Mouse (Mus musculus) retina, postnatal 7 days (tissue): Measurements from ENCODE around the gene Gm20388.

Source experiments
- DNase-seq: peaks from one replicate; pipeline ENCODE4 v3.0.0-alpha.2; 2012; ENCODE audit warnings: low read depth, low spot score

Gm20388 gene

DNA sequence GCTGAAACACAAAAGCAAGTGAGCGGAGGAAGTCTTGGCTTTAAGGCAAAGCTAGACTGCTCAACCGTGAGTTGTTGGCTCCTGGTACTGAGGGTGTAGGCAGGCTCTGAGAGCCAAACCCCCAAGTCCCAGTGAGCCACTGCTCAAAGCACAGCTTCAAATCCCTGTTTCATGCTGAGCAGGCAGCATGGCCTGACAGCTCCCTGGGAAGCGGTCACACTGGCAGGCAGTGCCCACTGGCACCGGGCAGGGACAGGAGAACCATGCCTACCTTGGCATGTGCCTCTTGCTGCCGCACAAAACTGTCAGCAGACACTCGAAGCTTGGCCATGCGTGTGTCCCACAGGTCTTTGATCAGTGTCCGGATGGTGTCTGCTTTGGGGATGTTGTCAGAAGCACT, 671.2 kb downstream of the Gm20388 start:
- no peak for DNase-seq

DNA sequence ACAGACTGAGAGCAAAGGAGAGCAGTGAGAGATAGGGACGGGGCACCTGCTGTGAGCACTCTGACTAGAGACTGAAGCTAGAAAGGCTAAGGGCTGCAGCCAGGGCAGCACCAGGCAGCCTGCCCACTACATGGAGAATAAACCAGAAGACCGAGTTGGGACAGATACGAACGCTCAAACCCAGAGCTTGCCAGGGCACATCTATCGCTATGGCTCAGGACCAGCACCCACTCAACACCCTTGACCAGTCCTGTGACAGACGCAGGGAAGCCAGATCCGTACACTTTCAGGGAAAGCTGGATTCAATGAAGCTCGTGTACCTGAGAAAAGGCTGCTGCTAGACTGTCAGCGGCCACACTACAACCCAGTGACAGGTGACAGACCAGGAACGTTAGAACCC, 674.9 kb downstream of the Gm20388 start:
- no peak for DNase-seq

DNA sequence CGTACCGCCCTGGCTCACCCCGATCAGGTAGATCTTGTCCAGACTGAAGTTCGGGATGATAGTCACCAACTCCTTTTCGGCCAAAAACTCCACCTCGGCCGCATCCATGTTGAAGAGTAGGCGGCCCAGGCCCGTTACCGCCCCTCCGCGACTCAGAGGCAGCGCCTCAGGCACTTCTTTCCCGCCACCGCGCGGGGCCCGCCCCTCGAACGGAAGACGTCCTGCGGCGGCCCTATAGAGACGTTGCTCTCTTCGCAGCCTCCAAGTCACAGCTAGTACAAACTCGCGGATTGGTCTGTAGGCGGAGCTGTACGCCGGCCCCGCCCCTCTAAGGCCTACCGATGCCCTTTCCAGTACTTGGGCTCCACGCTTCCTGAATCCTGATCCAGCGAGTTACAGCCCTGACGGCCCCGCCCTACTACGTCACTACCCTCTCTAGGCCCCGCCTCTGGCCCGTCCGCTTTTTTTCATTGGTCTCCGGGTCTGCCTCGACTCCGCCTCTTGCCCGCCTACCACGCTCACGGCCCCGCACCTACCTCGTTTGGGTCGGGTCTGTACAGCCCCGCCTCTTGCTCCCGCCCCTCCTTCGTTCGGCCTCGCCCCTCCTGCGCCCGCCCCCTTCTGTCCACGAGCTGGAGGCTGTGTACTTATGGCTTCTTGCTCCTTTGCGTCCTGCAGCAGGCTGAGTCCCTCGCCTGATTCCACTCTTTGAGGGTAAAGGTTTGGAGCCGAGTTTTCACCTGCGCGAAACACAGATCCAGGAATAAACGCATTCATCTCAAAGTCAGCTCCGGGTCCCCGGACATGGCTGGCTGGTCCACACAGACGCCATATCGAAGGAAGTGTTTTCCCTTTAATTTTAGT, 678.5 kb downstream of the Gm20388 start, which contains the start of gene Gins2:
Gene Gins2, minus strand, starts transcription at position 397 of the 864 bp plus-strand sequence.
- DNase-seq = peak; percentile 97

DNA sequence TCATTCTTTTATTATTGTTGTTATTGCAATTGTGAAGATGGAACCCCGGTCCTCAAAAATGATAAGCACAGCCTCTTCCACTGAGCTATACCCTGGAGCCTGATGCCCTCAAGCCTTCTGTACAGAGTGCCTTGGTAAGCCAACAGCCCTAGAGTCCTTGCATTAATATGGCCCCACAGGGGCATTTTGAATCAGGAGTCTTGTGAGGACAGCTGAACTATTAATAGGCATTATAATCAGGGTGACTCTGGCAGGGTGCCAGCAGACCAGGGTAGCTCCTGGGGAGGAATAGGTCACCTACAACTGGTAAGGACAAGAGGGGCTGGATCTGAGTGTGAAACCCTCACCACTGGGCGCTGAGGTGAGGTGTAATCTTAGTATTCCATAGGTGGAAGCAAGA, 679.3 kb downstream of the Gm20388 start:
- DNase-seq = no peak

DNA sequence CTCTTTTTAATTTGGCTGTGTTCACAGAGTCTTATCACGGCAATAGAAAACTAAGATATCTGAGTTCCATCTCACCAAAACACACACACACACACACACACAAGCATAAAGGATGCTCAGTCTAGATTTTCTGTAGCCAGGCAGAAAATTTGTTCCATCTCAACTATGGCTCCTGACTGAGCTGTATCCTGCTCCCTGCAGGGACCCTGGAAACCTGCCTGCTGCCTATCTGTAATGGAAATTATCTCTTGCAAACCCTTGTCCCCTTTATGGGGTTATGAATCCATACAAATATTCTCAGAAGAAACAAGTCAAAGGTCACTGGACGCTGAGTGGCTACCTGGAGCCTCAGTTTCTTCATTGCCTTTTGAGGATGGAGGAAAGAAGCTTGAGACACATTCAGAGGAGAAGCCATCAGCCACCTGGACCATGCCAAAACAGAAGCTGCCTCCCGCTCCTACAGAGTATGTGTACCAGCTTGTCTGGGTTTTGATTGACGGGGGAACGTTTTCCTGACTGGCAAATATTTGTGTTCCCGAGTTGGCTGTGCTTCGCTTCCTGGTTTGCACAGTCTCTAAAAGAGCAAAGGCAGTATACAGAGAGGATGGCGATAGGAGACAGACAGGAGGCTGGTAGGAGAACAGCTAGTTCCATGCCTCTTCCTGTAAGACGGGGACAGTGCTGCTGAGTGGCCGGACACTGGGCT, 681.1 kb downstream of the Gm20388 start:
- no peak for DNase-seq

DNA sequence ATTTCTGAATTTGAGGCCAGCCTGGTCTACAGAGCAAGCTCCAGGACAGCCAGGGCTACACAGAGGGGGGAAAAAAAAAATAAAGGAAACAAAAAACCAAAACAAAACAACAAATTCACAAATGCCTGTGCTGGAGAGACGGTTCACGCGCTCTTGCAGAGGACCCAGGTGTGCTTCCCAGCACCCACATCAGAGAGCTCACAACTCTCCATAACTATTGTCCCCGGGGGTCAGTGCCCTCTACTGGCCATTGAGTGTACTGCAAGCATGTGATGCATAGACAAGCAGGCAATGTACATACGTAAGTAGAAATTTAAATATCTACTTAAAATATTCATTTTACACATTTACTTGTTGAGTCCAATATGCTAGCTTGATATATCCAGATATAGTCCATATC, 683.9 kb downstream of the Gm20388 start:
- no peak for DNase-seq

DNA sequence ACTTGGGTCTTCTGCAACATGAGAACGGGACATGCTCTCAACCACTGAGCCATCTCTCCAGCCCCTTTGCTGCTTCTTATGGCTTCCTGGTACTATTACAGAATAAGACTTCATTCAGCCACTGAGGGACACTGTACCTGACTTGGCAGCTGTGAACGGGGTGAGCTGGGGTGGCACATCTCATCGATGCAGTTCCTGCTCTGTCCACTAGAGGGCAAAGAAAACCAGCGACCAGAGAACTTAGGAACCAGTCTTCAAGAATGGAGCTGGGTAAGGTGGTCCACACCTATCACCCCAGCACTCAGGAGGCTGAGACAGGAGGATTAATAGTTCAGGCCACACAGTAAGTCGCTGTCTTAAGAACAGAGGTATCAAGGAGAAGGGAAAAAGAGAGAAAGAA, 685.3 kb downstream of the Gm20388 start:
- DNase-seq = peak; percentile 72

DNA sequence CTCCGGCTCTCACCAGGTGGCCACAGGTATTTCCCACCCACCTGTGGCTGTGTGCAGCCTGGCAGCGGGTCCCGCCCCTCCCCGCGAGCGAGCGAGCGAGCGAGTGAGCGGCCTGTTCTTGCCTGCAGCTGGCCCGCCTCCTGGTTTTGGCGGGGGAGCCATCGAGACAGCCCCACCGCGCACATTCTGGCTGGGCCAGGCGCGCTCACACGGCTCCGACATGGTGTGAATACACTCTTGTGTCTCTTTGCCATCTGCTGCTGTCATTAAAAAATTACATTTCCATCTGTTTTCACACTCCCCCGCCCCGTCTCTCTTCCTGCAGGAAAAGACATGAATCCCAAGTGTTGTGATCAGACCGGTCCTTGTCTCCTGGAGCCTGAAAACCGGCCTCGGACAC, 687.9 kb downstream of the Gm20388 start:
- DNase-seq = no peak

DNA sequence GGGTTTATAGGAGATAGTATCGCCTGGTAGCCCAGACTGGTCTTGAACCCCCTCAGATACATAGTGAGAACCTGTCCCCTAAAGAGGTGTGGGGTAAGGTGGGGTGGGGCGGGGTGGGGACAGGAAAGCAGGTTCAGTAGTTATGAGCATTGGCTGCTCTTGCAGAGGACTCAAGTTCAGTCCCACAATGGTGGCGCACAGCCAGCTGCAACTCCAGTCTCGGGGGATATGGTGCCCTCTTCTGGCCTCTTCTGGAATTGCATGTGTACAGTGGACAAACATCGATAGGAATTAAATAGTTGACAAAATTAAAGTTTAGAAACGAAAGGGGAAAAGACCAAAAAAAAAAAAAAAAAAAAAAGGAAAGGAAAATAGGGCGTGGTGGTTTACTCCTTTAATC, 688.9 kb downstream of the Gm20388 start:
- no peak for DNase-seq

DNA sequence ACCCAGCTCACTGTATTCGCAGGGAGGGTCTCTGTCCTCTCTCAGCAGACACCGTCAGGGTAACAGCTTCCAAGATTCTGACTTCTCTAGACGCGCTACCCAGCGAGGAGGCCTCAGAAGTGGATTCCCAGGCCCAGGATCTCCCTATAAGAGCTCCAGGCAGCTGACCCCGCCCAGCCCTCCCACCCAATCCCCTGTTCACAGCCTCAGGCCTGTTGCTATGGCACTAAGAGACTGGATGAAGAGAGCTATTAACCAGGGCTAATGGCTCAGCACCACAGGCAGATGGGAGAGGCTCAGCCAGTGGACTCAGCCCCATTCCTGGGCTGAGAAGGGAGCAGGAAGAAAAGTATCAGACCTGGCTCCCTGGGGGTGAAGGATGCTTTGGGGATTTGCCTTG, 692.0 kb downstream of the Gm20388 start:
- no peak for DNase-seq

DNA sequence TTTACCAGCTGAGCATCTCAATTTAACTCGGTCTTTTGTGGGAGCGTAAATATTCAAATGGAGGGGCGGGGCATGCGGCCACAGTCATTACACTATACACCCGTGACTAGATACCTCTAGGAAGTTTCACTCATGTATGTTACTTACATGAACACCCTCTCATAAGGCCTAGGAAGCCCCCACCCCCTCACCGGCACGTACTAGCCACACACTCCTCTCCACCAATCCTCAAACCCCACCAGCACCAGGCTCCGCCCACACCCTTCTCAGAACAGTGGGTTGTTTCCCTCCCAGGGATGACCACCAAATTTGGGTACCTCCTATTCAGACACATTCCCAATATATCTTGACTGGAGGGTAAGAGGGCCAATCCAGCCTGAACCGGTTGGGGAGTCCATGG, 696.8 kb downstream of the Gm20388 start:
- no peak for DNase-seq

DNA sequence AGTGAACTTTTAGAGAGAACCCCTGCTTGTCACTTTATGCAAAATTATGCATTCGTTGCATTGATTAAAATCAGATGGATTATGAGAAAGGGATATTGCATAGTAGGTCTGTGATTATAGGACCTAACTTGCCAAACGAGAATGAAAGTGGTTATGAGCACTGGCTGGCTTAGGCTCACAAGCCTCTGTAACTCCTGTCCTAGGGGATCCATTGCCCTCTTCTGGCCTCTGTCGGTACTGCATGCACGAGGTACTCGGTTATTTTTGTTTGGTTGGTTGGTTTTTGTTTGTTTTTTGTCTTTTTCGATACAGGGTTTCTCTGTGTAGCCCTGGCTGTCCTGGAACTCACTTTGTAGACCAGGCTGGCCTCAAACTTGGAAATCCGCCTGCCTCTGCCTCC, 697.2 kb downstream of the Gm20388 start:
- no peak for DNase-seq

DNA sequence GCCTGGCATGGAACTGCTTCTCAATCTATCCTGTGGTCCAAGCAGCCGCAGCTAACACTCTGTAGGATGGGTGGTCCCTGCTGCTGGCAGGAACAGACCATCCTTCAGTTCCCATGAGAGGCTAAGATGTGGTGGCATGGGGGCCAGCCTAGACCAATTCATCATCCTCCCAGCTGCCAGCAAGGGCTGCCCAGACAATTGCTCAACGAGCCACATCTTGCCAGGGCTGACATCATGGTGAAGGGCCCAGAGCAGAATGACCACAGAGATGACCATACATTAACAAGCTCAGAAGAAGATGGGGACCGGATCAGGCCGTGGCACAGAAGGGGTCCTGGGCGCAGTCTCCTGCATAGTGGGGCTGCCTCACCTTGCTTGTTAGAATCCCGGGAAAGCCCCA, 700.2 kb downstream of the Gm20388 start:
- DNase-seq = no peak

DNA sequence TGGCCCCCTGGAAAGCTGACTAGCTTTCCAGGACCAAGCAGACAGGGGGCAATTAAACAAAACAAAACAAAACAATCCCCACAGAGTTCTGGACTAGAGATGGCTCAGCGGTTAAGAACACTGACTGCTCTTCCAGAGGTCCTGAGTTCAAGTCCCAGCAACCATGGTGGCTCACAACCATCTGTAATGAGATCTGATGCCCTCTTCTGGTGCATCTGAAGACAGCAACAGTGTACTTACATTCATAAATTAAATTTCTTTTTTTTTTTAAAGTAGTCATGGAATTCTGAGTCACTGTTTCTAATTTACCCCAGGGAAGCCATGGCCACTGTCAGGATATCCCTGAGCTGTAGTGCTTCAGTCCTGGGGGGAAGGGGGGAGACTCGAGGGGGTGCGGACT, 703.9 kb downstream of the Gm20388 start:
- no peak for DNase-seq

DNA sequence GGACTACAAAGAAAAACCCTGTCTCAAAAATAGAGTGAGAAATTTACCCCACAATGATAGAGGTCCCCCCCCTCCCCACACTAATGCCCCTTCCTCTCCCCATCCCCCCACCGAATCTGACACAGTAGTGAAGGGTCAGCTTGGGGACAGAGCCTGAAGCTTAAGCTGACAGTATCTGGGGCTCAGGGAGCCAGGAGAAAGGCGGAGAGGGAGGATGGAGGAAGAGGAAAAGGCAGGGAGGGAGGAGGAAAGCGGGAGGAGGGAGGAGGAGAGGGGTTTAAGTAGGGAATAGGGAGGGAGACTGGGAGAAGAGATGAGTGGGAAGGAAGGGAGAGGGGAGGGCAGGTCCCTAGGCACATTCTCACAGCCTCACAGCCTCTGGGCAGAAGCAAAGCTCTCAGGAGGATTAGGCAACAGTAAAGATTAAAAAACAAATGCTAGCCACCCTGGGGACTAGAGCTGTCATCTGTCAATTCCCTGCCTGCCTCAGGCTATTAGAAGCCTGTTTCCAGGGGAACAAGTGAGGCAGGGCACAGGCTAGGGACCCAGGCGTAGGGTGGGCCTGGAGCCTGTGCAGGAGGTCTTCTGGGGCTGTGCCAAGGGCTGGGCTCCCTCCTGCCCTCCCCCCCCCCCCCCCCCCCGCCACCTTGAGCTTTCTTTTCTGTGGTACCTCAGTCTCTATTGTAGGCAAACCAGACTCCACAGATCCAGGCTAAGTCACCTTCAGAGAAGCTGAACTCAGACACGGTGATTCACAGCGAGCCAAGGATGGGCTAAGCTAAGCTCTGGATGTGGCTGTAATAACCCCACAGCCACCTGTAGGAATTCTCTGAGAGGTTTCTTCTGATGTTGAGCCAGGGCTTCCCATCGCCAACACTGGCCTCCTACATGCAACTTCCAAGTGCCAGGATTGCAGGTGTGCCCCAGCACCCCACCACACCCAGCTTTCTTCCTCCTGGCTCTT, 706.3 kb downstream of the Gm20388 start:
- no peak for DNase-seq

DNA sequence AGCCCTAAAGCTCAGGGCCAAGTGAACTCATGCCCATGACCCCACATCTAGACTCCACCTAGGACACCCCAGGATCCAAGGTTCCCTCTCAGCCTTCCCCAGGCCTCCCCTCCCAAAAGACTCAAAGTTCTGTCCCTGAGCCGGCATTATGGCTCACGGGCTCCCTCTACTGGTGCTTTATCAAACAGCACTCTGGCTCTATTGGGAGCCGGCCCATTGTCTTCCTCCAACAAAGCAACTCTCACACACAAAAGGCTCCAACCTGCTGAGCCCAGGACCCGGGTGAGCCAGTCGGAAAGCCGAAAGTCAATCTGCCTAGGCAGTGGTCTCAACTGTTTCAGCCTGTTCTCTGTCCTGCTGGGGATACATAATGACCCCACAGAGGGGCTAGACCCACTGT, 707.5 kb downstream of the Gm20388 start:
- DNase-seq = no peak

DNA sequence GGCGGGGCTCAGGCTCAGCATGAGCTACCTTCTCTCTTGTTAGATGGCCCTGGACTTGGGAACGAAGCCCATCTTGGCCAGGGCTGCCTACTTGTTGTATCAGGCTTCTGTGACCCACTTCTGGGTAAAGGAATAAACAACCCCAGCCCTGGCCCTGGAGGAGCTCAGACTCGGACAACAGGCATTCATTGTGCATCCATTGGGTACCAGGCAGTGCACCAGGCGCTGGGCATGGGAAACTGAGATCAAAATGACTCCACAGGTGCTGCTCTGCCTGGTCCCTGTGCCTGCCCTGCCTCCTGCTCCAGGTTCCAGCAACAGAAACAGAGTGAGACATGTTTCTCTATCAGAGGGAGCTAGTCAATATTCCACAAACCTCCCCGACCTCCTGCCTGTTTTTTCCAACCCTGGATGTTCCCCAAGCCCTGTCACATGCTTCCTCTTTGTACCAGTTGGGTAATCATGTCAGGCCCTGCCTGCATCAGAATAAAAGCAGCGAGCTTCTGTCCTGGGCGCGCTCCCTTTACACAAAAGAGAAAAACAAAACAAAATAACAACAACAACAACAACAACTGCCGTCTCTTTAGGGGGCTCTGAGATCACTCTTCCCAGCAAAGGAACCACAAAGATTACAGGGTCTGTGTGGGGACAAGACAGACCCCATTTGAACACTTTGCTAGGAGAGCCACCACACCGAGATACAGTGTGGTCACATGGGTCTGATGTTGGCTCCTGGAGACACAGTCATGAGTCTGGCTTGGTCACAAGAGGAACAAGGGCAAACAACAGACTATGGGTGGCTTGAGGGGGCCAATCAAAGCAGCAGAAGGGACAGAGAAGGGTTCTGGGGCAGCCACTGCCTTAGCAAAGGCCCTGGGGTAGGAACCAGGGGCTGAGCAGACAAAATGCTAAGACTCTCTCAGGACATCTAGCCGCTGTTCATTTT, 708.9 kb downstream of the Gm20388 start:
- no peak for DNase-seq

DNA sequence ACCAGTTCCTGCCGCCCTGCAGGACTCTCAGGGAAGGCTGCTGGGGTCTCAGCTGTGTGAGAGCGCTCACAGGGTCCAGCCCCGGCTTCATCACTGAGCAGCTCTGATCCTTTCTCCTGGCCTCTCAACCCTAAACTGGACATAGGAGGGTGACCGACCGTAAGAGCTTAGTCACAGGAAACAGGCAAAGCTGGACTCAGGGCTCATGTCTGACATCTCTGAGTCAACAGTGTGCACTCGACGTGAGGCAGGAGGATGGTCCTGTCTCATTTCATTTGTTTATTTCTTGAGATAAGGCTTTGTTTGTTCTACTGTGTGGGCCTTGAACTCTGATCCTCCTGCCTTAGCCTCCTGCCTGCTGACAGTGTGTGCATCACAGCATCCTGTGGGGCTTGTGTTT, 709.8 kb downstream of the Gm20388 start:
- DNase-seq = no peak

DNA sequence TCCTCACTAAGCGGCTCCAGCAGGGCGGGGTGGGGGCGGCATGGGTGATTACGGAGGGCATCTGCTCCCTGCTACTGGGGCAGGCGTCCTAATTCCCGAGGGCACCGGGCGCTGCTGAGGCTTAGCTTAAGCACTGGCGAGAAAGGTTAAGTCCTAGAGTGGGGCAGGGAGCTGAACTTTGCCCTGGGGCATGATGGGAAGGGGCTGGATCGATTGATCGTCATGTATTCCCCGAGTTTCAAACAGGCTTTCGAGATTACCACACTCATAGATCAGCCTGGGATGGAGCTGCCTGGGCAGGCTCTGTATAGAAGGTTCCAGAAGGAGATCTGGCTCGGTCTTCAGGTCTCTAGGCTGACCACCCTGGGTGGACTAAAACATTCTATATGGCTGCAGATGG, 711.5 kb downstream of the Gm20388 start:
- no peak for DNase-seq

DNA sequence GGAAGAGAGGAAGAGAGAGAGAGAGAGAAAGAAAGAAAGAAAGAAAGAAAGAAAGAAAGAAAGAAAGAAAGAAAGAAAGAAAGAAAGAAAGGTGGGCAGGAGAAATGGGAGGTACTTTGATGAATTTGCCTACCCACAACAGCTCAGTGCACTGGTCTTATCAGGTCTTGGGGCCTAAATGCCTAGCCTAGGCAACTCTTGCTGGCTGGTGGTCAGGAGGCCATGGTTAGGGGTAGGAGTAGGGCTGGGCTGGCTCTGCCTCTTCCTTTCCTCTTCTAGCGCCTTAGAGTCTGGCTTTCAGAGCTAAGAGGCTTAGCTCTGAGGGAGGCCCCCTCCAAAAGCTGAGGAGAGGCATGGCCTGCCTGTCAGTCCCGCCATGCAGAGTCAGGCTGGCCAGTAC, 713.0 kb downstream of the Gm20388 start:
- no peak for DNase-seq

DNA sequence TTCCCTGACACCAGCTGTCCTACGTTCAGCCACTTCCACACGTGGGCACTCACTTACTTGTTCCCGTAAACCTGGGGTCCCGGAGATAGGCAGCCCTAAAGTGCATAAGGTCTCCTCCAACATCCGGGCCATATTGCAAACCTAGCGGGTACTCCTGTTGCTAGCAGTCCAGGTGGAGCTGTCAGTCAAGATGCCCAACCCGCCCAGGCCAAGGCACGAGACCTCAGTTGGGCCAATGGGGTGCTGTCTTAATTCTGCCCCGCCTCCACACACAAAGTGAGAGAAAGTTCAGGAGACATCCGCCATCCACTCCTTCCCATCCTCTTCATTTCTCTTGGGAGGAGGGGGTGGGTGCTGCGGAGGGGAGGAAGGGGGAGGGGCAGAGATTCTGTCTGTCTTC, 715.8 kb downstream of the Gm20388 start:
- DNase-seq = no peak
